Mouse (Mus musculus): ENCODE results near the gene Tbc1d24. TPM values are rescaled to one million over a fixed set of nuclear protein-coding genes. Genes with fewer than 3 reads are reported as not detected.

The Tbc1d24 gene
- polyA plus RNA-seq, 1 experiment: 62.9 TPM

DNA sequence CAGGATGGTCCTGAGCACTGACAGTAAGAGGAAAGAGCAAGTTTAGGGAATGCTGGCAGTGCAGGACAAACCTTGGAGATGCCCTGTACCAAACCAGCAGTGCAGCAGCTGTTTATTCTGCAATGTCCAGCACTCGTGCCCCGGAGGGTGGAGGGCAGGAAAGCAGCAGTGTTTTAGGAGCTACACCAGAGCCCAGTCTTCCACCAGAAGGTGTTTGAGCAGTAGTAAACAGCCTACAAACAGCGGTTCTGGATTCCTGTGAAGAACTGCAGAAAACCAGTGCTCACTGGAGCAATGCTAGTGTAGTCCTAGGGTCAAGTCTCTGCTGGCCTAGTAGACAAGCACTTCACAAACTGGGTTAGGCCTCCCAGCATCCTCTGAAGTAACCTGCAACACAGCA, 31.1 kb downstream of the Tbc1d24 start:
- peaks cover 6% of the 10 kb centered on the region; the same call in 1 of the 2 replicates for H3K4me1 ChIP-seq (ENCODE audit: control insufficient read depth, insufficient read depth, insufficient read length, low read length)
- H3K27ac ChIP-seq (ENCODE audit: insufficient read depth, low read depth, low read length): no peak overlapping the region
- no peaks in the 10 kb centered on the region for H3K27me3 ChIP-seq (ENCODE audit: control insufficient read depth, insufficient read depth, low read length)
- H3K36me3 ChIP-seq (ENCODE audit: control insufficient read depth, insufficient read depth, low read length): no peaks in the 10 kb centered on the region
- H3K4me3 ChIP-seq (ENCODE audit: low read depth, low read length): no peak overlapping the region
- TF ChIP-seq CTCF (IDR thresholded peaks at IDR 0.05; ENCODE audit: extremely low read depth, insufficient read length, insufficient replicate concordance, low read depth, low read length) (no peak), POLR2A (IDR thresholded peaks at IDR 0.05; ENCODE audit: low read depth, low read length) (no peak)
- WGBS: 88% methylated on average over 3 of the region's 3 CpGs

GRCm38 (mm10) chr17:24173423-24173822, 31.9 kb downstream of the Tbc1d24 start:
- H3K36me3 ChIP-seq (ENCODE audit: control insufficient read depth, insufficient read depth, low read length): no peaks in the 10 kb centered on the region
- H3K27me3 ChIP-seq (ENCODE audit: control insufficient read depth, insufficient read depth, low read length): no peaks in the 10 kb centered on the region
- WGBS: 7% methylated on average over 3 of the region's 3 CpGs
- TF ChIP-seq CTCF (IDR thresholded peaks at IDR 0.05; ENCODE audit: extremely low read depth, insufficient read length, insufficient replicate concordance, low read depth, low read length): peak; percentile 54; the same call in 1 of the 2 replicates
- TF ChIP-seq POLR2A (IDR thresholded peaks at IDR 0.05; ENCODE audit: low read depth, low read length): no peak
- H3K4me1 ChIP-seq (ENCODE audit: control insufficient read depth, insufficient read depth, insufficient read length, low read length): peaks cover 6% of the 10 kb centered on the region; the same call in 1 of the 2 replicates
- H3K4me3 ChIP-seq (ENCODE audit: low read depth, low read length): no peak overlapping the region
- H3K27ac ChIP-seq (ENCODE audit: insufficient read depth, low read depth, low read length): no peak overlapping the region

DNA sequence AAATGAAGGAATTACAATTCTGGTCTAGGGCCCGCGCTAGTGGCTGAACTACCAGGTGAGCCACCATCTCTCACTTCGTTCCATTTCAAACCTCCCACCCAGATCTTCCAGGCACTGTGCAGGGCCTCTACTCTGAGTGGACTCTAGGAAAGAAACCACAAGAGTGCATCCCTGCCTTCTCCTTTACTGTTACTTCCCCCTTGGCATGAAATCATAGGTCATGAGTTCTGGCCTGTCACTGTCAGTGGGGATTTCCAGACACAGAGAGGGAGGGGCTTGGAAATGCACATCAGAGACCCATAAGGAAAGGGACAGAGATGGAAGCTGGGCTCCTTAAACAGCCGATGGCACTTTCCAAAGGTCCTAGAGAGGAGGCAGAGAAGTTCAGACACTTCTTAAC, 33.6 kb downstream of the Tbc1d24 start:
- TF ChIP-seq POLR2A (IDR thresholded peaks at IDR 0.05; ENCODE audit: low read depth, low read length) (no peak), CTCF (IDR thresholded peaks at IDR 0.05; ENCODE audit: extremely low read depth, insufficient read length, insufficient replicate concordance, low read depth, low read length) (no peak)
- H3K27me3 ChIP-seq (ENCODE audit: control insufficient read depth, insufficient read depth, low read length): no peaks in the 10 kb centered on the region
- H3K4me3 ChIP-seq (ENCODE audit: low read depth, low read length): no peak overlapping the region
- H3K27ac ChIP-seq (ENCODE audit: insufficient read depth, low read depth, low read length): no peak overlapping the region
- 81% methylated on average over 4 of the region's 4 CpGs for WGBS
- H3K4me1 ChIP-seq (ENCODE audit: control insufficient read depth, insufficient read depth, insufficient read length, low read length): peaks cover 11% of the 10 kb centered on the region
- H3K36me3 ChIP-seq (ENCODE audit: control insufficient read depth, insufficient read depth, low read length): peaks cover 7% of the 10 kb centered on the region

DNA sequence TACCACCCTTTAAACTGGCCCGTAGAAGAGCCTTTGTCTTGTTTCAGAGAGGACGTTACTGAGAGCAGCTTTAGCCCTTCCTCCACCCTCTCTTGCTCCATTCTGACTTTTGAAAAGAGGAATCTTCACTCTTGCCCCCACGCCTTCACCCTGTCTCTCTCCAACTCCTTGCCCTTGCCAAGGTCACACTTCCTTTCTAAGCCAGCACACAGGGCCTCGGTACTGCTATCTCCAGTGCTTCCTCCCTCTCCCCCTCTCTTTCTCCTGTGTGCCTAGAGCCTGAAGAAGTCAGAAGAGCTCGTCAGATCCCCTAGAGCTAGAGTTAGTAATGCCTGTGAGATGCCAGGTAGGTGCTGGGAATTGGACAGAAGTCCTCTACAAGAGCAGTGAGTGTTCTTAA, 34.6 kb downstream of the Tbc1d24 start:
- H3K36me3 ChIP-seq (ENCODE audit: control insufficient read depth, insufficient read depth, low read length): peaks cover 10% of the 10 kb centered on the region
- H3K27me3 ChIP-seq (ENCODE audit: control insufficient read depth, insufficient read depth, low read length): no peaks in the 10 kb centered on the region
- 0 out of 2 replicates have a peak overlapping the region, but pooled peaks have one; percentile 4 for H3K27ac ChIP-seq (ENCODE audit: insufficient read depth, low read depth, low read length)
- H3K4me3 ChIP-seq (ENCODE audit: low read depth, low read length): no peak overlapping the region
- WGBS: 77% methylated on average over 5 of the region's 5 CpGs
- TF ChIP-seq POLR2A (IDR thresholded peaks at IDR 0.05; ENCODE audit: low read depth, low read length): no peak
- no peak for TF ChIP-seq CTCF (IDR thresholded peaks at IDR 0.05; ENCODE audit: extremely low read depth, insufficient read length, insufficient replicate concordance, low read depth, low read length)
- H3K4me1 ChIP-seq (ENCODE audit: control insufficient read depth, insufficient read depth, insufficient read length, low read length): peaks cover 11% of the 10 kb centered on the region

GRCm38 (mm10) chr17:24170125-24170524, 35.2 kb downstream of the Tbc1d24 start:
- Histone ChIP-seq H3K36me3 (ENCODE audit: control insufficient read depth, insufficient read depth, low read length) (peaks cover 13% of the 10 kb centered on the region), H3K27ac (ENCODE audit: insufficient read depth, low read depth, low read length) (no peak overlapping the region), H3K4me3 (ENCODE audit: low read depth, low read length) (peak overlapping the region; percentile 86; the same call in 1 of the 2 replicates), H3K27me3 (ENCODE audit: control insufficient read depth, insufficient read depth, low read length) (no peaks in the 10 kb centered on the region), H3K4me1 (ENCODE audit: control insufficient read depth, insufficient read depth, insufficient read length, low read length) (peaks cover 11% of the 10 kb centered on the region)
- no peak for TF ChIP-seq CTCF (IDR thresholded peaks at IDR 0.05; ENCODE audit: extremely low read depth, insufficient read length, insufficient replicate concordance, low read depth, low read length)
- TF ChIP-seq POLR2A (IDR thresholded peaks at IDR 0.05; ENCODE audit: low read depth, low read length): no peak
- 57% methylated on average over 3 of the region's 3 CpGs for WGBS

- TF ChIP-seq POLR2A (IDR thresholded peaks at IDR 0.05; ENCODE audit: low read depth, low read length): peak; percentile 76; the same call in 1 of the 2 replicates
- TF ChIP-seq CTCF (IDR thresholded peaks at IDR 0.05; ENCODE audit: extremely low read depth, insufficient read length, insufficient replicate concordance, low read depth, low read length): no peak
- WGBS: under 1% methylated on average over 58 of the region's 58 CpGs
These were observed 35.9 kb downstream of the Tbc1d24 start, which contains the start of gene Atp6v0c for GRCm38 (mm10) chr17:24169317-24170065. TSS of gene Atp6v0c (minus strand) at chr17:24169702.

GRCm38 (mm10) chr17:24168590-24169277, 36.6 kb downstream of the Tbc1d24 start:
- under 1% methylated on average over 41 of the region's 41 CpGs for WGBS
- Histone ChIP-seq H3K4me3 (ENCODE audit: low read depth, low read length) (peak overlapping the region; percentile 86), H3K27me3 (ENCODE audit: control insufficient read depth, insufficient read depth, low read length) (no peaks in the 10 kb centered on the region), H3K27ac (ENCODE audit: insufficient read depth, low read depth, low read length) (peak overlapping the region; percentile 99), H3K36me3 (ENCODE audit: control insufficient read depth, insufficient read depth, low read length) (peaks cover 13% of the 10 kb centered on the region), H3K4me1 (ENCODE audit: control insufficient read depth, insufficient read depth, insufficient read length, low read length) (peaks cover 11% of the 10 kb centered on the region)
- no peak for TF ChIP-seq POLR2A (IDR thresholded peaks at IDR 0.05; ENCODE audit: low read depth, low read length)
- TF ChIP-seq CTCF (IDR thresholded peaks at IDR 0.05; ENCODE audit: extremely low read depth, insufficient read length, insufficient replicate concordance, low read depth, low read length): no peak

More at GRCm38 (mm10) chr17:24169317-24170065, 35.9 kb downstream of the Tbc1d24 start, which contains the start of gene Atp6v0c:
- Histone ChIP-seq H3K4me1 (ENCODE audit: control insufficient read depth, insufficient read depth, insufficient read length, low read length) (peaks cover 11% of the 10 kb centered on the region), H3K27ac (ENCODE audit: insufficient read depth, low read depth, low read length) (peak within 1 kb of the TSS; percentile 99), H3K27me3 (ENCODE audit: control insufficient read depth, insufficient read depth, low read length) (no peaks in the 10 kb centered on the region), H3K4me3 (ENCODE audit: low read depth, low read length) (peak within 1 kb of the TSS; percentile 86), H3K36me3 (ENCODE audit: control insufficient read depth, insufficient read depth, low read length) (peaks cover 13% of the 10 kb centered on the region)
